Mouse (Mus musculus): ENCODE results near the gene Flad1.

Gene Flad1

GRCm38 (mm10) chr3:89411490-89412393, at the start of gene Flad1:
Gene Flad1 (minus strand): TSS chr3:89411870.
- CTCF ChIA-PET, result no interaction called here

- CTCF ChIA-PET, result interaction anchor here (0.5 to 0.8 kb wide), 4 partner anchors 49 to 81 kb away, joined by 3 to 8 read pairs (median 4); no protein-coding TSS in a partner anchor
Measured at GRCm38 (mm10) chr3:89458965-89459807, 47.5 kb upstream of the Flad1 start.

- CTCF ChIA-PET, result interaction anchor here (0.6 to 0.8 kb wide), 3 partner anchors 49 to 80 kb away, joined by 3 to 8 read pairs (median 4); no protein-coding TSS in a partner anchor
Measured at GRCm38 (mm10) chr3:89458372-89458964, 46.8 kb upstream of the Flad1 start.

- CTCF ChIA-PET, result interaction anchor here (0.7 to 1.5 kb wide), 2 partner anchors 24 to 117 kb away, joined by 3 to 5 read pairs; no protein-coding TSS in a partner anchor
Measured at GRCm38 (mm10) chr3:89456726-89457665, 45.3 kb upstream of the Flad1 start.

- CTCF ChIA-PET, result interaction anchor here (0.6 to 1.5 kb wide), 4 partner anchors 11 to 479 kb away, joined by 4 to 10 read pairs (median 5); no protein-coding TSS in a partner anchor
Measured at GRCm38 (mm10) chr3:89455786-89456285, 44.2 kb upstream of the Flad1 start.

GRCm38 (mm10) chr3:89454401-89455177, 42.9 kb upstream of the Flad1 start, which contains the start of gene Pmvk:
Gene Pmvk (plus strand): TSS chr3:89454541.
- CTCF ChIA-PET, result interaction anchor here (0.6 kb wide), 1 partner anchor 1148 kb away, joined by 6 read pairs; no protein-coding TSS in a partner anchor

- CTCF ChIA-PET, result interaction anchor here (0.6 to 0.8 kb wide), 3 partner anchors 13 to 62 kb away, joined by 3 to 6 read pairs (median 3); no protein-coding TSS in a partner anchor
Measured at GRCm38 (mm10) chr3:89451916-89452315, 40.2 kb upstream of the Flad1 start.

- CTCF ChIA-PET, result interaction anchor here (0.5 to 1.6 kb wide), 5 partner anchors 9 to 64 kb away, joined by 3 to 6 read pairs (median 4); no protein-coding TSS in a partner anchor
Measured at GRCm38 (mm10) chr3:89449541-89449940, 37.9 kb upstream of the Flad1 start.

- CTCF ChIA-PET, result interaction anchor here (0.7 to 1.6 kb wide), 5 partner anchors 8 to 36 kb away, joined by 3 to 6 read pairs (median 4); no protein-coding TSS in a partner anchor
Measured at GRCm38 (mm10) chr3:89448720-89449537, 37.3 kb upstream of the Flad1 start.

GRCm38 (mm10) chr3:89440691-89441090, 29.0 kb upstream of the Flad1 start:
- CTCF ChIA-PET, result interaction anchor here (1.0 kb wide), 1 partner anchor 9 kb away, joined by 3 read pairs; no protein-coding TSS in a partner anchor

- CTCF ChIA-PET, result no interaction called here
Measured at GRCm38 (mm10) chr3:89437269-89437668, 25.6 kb upstream of the Flad1 start.

- CTCF ChIA-PET, result interaction anchor here (0.6 to 0.7 kb wide), 2 partner anchors 43 to 404 kb away, joined by 3 to 5 read pairs; no protein-coding TSS in a partner anchor
Measured at GRCm38 (mm10) chr3:89436176-89437113, 24.8 kb upstream of the Flad1 start, which contains the start of gene Pbxip1. Gene Pbxip1 (plus strand): TSS chr3:89436706.

GRCm38 (mm10) chr3:89435041-89435440, 23.4 kb upstream of the Flad1 start:
- CTCF ChIA-PET, result no interaction called here

- CTCF ChIA-PET, result no interaction called here
Measured at GRCm38 (mm10) chr3:89434532-89434931, 22.9 kb upstream of the Flad1 start.

GRCm38 (mm10) chr3:89432606-89433005, 20.9 kb upstream of the Flad1 start:
- CTCF ChIA-PET, result interaction anchor here (0.6 kb wide), 1 partner anchor 402 kb away, joined by 4 read pairs; no protein-coding TSS in a partner anchor

Data from spleen, embryonic (tissue).